Mouse (Mus musculus) brown adipose tissue, adult 24 weeks (tissue): ENCODE data around the gene Kcne1. TPM values are rescaled to one million over a fixed set of nuclear protein-coding genes. Genes with fewer than 3 reads are reported as not detected.
A peak's percentile ranks its signal among the peaks of the same experiment; 100 is the strongest.

Experiments used
- H3K27ac ChIP-seq: fragments of 200-500 bp; replicated peaks from 2 replicates; pipeline ENCODE4 v1.5.1; 2012; ENCODE audit warnings: low read depth, mild to moderate bottlenecking, low read length
- H3K4me1 ChIP-seq: fragments of 200-500 bp; 2 replicates; pipeline ENCODE4 v1.6.1; 2012; ENCODE audit warnings: low read length, mixed read lengths; ENCODE audit not compliant: control insufficient read depth, insufficient read depth, insufficient read length
- H3K4me3 ChIP-seq: fragments of 200-500 bp; 2 replicates; pipeline ENCODE4 v1.5.1; 2012; ENCODE audit warnings: low read depth, mild to moderate bottlenecking, low read length, moderate library complexity; ENCODE audit not compliant: insufficient read depth
- polyA plus RNA-seq: library from polyadenylated mRNA; stranded (reverse); fragments of >200 nt; gene quantifications from 2 replicates; pipeline ENCODE4 v1.2.4, GENCODE M21; 2012; ENCODE audit not compliant: missing spikeins, insufficient read depth, insufficient read length

The Kcne1 gene
- polyA plus RNA-seq, 1 experiment: not detected

DNA sequence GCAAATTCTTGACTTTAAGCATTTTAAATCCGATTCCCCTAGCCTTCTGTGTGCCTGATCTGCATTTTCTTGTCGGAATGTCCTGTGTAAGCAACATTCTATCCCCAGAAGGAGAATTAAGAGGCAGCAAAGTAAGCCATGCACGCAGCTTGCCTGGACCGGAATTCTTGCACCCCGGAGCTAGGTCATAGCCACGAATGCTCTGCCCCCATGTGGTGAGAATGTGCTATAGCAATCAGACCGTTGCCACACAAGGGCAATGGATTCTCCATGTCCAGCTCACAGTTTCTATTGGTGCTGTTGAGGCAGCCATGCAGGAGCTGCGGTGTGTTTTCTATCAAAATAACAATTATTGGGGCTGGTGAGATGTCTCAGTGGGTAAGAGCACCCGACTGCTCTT, 23.0 kb downstream of the Kcne1 start:
- no peaks in the 10 kb centered on the region for H3K4me1 ChIP-seq
- no peak overlapping the region for H3K4me3 ChIP-seq
- H3K27ac ChIP-seq: no peak overlapping the region

DNA sequence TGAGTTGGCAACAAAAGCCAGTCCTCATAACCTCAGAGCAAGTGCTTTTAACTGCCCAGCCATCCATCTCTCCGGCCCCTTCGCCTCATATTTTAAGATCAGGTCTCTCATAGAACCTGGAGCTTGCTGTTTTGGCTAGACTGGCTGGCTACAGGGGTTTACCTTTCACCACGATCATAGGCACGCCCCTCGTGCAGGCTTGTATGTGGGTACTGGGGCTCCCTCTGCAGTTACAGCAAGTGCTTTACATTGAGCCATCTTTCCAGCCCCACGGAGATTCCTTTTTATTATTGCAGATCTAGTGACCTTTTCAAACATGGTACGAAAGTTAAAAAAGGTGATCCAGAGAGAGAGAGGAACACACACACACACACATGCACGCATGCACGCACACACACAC, 24.7 kb downstream of the Kcne1 start:
- Histone ChIP-seq H3K27ac (no peak overlapping the region), H3K4me1 (no peaks in the 10 kb centered on the region), H3K4me3 (no peak overlapping the region)

DNA sequence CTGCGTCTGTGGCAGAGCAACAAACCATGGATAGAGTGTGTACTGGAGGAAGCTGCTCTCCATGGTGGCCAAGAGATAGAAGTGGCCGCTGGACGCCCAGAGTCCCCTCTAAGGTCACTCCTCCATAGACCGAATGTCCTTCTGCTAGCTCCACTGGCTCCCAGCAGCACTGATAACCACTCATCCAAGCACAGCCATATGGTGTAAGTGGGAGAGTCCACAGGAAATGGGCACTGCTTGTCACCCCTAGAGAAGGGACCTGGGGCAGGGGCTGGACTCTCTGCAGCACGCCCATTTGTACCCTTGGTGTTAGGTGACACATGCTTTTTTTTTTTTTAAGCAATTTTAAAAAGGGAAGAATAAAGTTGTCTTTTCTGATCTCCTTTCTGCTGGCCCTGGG, 28.3 kb downstream of the Kcne1 start:
- Histone ChIP-seq H3K4me1 (no peaks in the 10 kb centered on the region), H3K4me3 (no peak overlapping the region), H3K27ac (no peak overlapping the region)

DNA sequence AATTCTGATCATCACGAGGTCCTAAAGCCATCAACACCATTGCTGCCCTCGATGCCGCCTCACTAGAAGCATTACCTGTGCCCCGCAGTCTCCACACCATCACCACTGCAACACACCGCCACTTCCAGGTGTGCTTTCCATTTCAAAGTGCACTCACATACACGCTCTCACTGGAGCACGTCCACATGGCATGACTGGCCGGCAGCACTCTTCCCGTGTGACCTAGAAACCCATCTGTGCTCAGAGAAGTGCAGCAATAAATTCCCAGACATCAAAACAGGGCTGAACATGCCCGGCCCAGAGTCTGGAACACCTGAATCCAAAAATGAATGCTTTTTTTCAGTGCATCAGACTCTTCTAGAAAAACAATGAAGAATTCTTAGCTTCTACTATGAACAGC, 31.4 kb downstream of the Kcne1 start:
- no peak overlapping the region for H3K27ac ChIP-seq
- no peaks in the 10 kb centered on the region for H3K4me1 ChIP-seq
- H3K4me3 ChIP-seq: no peak overlapping the region

DNA sequence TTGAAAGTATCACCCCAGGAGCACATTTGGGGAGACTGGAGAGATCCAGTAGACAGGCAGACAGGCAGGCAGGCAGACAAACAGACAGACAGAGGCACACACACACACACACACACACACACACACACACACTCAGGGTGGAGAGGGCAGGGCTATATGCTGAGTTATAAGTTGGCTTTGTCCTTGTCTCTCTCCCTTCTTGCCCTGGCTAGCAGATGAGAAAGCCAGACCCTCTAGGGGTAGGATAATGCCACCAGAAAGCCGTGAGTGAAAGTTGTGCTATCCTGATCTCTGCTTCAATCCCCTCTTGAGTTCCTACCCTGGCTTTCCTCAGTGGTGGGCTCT, 34.2 kb downstream of the Kcne1 start:
- H3K4me3 ChIP-seq: no peak overlapping the region
- H3K27ac ChIP-seq: no peak overlapping the region
- H3K4me1 ChIP-seq: no peaks in the 10 kb centered on the region

DNA sequence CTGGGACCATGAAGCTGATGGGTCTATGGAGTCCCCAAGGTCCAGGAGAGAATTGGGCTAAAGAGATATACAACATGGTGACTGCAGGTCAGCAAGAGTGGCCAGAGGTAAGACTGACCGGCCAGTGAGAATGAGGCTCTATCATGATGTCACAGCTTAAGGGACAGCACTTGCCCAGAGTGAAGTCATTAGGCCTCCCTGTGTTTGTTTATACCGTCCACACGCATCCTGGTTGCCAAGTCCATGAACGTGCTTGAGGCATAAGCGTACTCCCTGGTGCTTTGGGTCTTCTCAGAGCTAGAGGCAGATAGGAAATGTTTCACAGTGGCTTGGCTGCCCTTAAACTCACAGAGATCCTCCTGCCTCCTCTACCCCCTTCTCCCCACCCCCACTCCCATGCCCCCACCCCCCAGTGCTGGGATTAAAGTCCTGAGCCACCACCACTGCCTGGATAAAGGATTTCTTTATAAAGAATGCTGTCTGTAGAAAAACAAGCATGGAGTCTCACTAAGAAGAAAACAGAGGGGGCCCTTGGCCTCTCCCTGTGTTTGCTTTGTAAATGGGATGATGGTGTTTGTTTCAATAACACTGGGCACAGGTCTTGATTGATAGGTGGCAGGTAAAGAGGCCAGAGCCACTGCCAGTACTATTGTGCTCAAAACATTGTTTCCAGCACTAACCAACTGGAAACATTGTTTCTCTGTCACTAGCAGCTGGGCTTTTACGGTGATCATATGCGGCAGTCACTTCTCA, 34.8 kb downstream of the Kcne1 start:
- no peaks in the 10 kb centered on the region for H3K4me1 ChIP-seq
- H3K4me3 ChIP-seq: no peak overlapping the region
- no peak overlapping the region for H3K27ac ChIP-seq

DNA sequence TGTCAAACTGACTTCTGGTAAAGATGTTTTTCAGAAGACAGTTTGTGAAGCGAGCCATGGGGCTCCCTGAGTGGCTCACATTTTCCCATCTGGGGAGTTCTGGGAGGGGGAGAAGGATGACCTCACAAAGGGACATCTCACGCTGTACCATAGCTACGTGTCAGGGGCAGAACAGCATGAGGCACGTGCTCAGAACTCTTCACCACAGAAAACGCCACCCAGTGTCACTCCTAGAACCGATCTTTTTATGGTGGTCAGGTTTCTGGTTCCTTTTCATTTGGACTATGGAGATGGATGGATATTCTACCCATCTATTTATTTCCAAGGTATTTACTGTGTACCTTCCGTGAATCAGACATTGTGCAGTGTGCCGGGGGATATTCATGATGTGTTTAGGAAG, 37.9 kb downstream of the Kcne1 start, which contains the start of gene Fam243:
Fam243 (minus strand) TSS at position 101 of the 400 bp plus-strand sequence.
- Histone ChIP-seq H3K27ac (no peak within 1 kb of the TSS), H3K4me1 (no peaks in the 10 kb centered on the region), H3K4me3 (no peak within 1 kb of the TSS)

DNA sequence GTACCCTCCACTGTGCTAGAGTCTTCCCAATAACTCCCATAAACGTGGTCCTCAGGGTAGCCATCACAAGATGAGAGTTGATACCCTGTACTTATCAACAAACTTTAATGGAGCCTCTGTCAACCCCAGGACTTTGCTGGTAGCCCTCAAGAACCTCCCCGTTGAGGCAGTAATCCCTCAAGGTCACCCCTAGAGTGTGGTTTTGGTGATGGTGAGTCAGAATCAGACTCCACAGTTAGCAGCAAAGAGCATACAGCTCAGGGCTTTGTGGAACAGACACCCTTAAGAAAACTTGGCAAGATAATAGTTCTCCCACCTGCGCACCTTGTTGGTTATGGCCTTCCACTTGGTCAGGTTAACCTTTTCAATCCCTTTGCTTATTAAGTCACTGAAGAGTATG, 38.9 kb downstream of the Kcne1 start:
- Histone ChIP-seq H3K4me3 (no peak overlapping the region), H3K4me1 (no peaks in the 10 kb centered on the region), H3K27ac (no peak overlapping the region)

DNA sequence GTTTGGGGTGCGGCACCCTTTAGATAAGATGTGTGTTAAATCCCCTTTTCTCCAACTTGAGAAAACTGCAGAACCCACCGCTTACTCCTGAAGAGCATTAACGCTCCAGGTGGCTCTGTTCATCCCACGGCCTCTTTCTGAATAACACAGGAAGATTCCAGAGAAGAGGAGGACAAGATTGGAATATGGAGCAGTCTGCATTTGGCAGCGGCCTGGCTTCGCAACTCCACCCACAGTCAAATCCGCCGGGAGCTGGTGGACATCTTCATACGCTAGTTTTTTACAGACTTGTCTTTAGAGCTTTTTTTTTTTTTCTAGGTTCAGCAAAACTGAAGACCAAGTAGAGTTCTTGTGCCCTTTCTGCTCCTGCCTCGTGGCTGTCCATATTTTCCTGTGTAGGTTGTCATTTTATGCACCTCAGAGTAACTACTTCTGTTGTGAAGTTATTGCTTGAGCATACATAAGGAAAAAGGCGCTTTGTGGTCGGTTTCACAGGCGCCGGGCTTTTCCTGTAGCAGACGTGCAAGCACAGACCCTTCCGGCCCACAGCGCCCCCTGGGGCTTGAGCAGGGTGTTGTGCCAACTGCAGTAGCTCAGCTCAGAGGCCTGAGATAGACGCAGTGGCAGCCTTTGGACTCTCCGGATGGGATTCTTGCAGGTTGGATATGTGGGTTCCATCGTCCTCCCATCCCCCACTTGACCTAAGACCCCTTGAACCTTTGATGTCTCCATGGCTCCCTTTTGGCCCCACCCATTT, 39.7 kb downstream of the Kcne1 start:
- H3K4me3 ChIP-seq: no peak overlapping the region
- H3K4me1 ChIP-seq: no peaks in the 10 kb centered on the region
- no peak overlapping the region for H3K27ac ChIP-seq

DNA sequence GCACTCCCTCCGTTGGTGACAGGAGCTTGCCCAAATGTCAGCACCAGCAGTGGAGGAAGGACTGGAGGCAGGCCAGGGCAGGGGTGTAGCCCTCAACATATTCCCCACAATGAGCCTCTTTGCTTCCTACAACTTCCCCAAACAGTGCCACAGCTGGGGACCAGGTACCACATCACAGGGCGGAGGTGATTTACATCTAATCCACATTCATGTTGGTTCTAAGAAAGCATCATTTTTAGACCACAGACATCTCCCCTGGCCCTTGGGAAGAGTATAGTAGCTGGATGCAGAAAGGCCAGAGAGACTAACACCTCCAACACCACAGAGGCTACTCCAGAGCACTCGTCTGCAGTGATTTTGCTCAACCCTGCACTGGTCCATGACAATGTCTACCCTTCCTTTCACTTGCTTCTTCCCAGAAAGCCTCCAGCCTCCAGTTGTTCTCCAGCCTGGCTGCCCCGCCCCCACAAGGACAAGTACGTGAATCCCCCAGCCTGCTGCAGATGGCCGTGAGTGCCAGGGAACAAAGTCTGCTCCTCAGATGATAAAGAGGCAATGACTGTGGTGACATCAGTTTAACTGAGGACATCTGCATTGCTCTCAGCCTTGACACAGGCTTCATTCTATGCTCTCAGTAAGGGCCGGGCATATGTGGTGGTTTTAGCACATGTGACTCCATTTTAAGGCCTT, 43.1 kb downstream of the Kcne1 start:
- Histone ChIP-seq H3K27ac (no peak overlapping the region), H3K4me3 (no peak overlapping the region), H3K4me1 (no peaks in the 10 kb centered on the region)

DNA sequence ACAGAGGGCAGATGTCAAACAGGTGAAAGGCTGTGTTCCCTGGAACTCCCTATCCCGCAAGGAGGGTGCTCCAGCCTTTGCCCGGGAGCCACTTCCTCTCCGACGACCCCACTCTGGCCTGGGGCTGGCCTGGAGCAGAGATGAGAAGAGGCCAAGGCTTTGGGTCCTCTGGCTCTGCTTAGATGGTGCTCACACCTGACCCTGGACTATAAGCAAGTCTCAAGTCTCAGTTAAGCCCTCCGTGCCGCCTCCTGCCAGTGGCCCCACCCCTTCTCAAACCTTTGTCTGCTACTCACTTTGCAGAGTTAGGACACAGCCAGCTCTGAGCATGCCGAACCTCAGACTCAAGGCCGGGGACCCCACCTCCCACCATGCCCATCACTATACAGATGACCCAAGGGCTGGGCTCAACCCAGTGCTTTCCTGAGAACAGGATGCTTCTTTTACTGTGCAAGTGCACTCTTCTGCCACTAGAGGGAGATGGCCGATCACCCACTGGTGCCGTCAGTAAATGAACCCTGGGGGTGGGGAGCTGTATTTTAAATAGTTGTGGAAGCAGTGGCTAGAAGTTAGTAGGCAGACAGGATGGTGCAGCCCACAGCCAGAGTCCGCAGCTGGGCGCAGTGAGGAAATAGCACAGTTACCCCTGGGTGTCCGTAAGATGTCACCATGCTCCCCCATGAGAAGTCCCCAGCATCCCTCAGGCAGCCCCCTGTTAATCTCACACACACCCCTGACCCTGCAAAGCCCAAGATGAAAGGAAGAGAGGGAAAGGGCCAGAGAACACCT, 45.1 kb downstream of the Kcne1 start:
- H3K4me3 ChIP-seq: no peak overlapping the region
- no peak overlapping the region for H3K27ac ChIP-seq
- H3K4me1 ChIP-seq: no peaks in the 10 kb centered on the region

DNA sequence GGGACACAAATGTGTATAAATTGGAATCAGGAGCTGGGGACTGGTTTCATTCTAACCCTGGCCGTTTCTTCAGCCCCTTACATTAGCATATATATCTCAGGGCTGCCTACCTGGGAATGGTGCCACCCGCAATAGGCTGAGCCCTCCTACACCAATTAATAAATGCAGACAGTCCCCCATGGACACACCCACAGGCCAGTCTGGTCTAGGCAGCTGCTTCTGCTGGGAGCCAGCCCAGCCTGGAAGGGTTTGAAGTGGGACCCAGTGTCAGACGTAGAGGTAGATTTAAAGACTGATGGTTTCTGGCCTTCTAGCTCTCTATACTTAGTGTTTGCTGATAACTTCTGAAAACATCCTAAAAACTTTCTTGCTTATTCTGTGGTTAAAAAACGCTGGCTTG, 50.1 kb downstream of the Kcne1 start:
- Histone ChIP-seq H3K27ac (no peak overlapping the region), H3K4me3 (no peak overlapping the region), H3K4me1 (no peaks in the 10 kb centered on the region)

DNA sequence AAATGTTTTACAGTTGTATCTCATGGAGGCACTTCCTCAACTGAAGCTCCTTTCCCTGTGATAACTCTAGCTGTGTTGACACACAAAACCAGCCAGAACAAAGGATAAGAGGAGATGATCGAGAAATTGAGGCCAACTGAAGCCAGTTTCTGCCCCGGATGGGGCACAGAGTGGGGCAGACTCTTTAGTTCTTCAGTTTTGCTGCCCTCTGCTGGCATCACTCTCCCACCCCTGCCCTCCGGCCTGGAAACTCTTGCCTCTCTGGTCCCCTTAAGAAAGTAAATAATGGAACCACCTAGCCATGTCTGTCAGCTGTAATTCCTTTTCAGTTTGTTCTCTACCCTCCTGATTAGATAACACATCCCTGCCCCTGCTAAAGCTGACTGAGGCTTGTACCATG, 51.3 kb downstream of the Kcne1 start:
- Histone ChIP-seq H3K27ac (no peak overlapping the region), H3K4me1 (no peaks in the 10 kb centered on the region), H3K4me3 (no peak overlapping the region)

DNA sequence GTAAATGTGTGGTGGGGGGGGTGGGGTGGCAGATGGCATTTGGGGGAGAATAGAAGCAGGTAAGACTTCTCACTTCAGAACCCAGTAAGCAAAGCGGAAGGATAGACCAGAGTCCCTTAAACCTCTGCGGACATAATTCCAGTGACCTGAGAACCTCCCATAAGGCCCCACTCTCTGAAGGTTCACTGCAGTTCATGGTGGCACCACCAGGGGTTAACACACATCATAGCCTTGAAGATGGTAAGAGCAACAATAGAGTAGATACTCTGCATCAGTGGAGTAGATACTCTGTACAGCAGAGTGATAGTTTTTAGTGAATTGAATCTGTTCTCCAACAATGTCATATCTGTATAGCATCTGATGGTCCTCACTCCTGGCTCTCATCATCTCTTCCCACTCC, 53.7 kb downstream of the Kcne1 start:
- H3K27ac ChIP-seq: no peak overlapping the region
- H3K4me1 ChIP-seq: peaks cover 10% of the 10 kb centered on the region
- H3K4me3 ChIP-seq: no peak overlapping the region

DNA sequence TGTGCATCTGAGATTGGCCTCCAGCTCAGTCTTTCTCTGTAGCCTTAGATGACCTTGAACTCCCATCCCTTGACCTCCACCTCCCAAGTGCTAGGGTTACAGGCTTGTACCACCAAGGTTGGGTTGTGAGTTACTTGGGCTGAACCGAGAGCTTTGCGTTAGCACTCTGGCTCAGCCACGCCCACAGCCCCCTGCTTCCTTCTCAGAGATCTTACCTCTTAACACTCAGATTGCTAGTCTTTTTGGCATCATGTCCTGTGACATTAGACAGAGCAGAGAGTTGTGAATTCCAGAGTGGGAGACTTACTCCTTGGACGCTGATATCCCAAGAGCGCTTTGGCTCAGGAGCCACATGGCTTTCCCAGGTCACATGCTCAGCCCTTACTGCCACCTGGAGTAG, 56.8 kb downstream of the Kcne1 start:
- H3K27ac ChIP-seq: no peak overlapping the region; the same call in 1 of the 2 replicates
- peak overlapping the region; percentile 84; the same call in 1 of the 2 replicates for H3K4me3 ChIP-seq
- H3K4me1 ChIP-seq: peaks cover 11% of the 10 kb centered on the region
